Mouse (Mus musculus) liver, embryonic 14.5 days (tissue): ENCODE measurements around the gene Dgkh. TPM values are rescaled to one million over a fixed set of nuclear protein-coding genes. Genes with fewer than 3 reads are reported as not detected.

Source experiments
- ATAC-seq: fragments of 200-750 bp; cut with Nextera tagmentation; 2 replicates; pipeline ENCODE4 v1.8.0; 2017; ENCODE audit warnings: moderate number of reproducible peaks, mild to moderate bottlenecking, moderate library complexity; ENCODE audit not compliant: insufficient read depth
- DNase-seq, 3 experiments: peaks; one replicate each; pipeline ENCODE4 v3.0.0-alpha.2; 2012 to 2013; ENCODE audit warnings: low read depth in 3 of 3, low spot score in 3 of 3
- H3K27ac ChIP-seq: fragments of 300-500 bp; sonication (generic); 2 replicates; pipeline ENCODE4 v1.5.1; 2014; ENCODE audit warnings: moderate library complexity, mild to moderate bottlenecking, control low read depth, inconsistent platforms
- H3K27me3 ChIP-seq: fragments of 300-500 bp; sonication (generic); 2 replicates; pipeline ENCODE4 v1.6.1; 2014; ENCODE audit warnings: mild to moderate bottlenecking, low read length, moderate library complexity; ENCODE audit not compliant: control insufficient read depth, insufficient read depth
- H3K36me3 ChIP-seq: fragments of 300-500 bp; sonication (generic); replicated peaks from 2 replicates; pipeline ENCODE4 v1.6.1; 2014; ENCODE audit warnings: low read depth; ENCODE audit not compliant: control insufficient read depth, insufficient read depth
- H3K4me1 ChIP-seq, 2 experiments: fragments of 200-500 bp in 1 of 2; fragments of 300-500 bp in 1 of 2; sonication (generic) in 1 of 2; replicated peaks; 2 replicates each; pipeline ENCODE4 v1.6.1; 2012 to 2014; ENCODE audit warnings: antibody characterized with exemption in 1 of 2, inconsistent platforms in 1 of 2, low read length in 1 of 2; ENCODE audit not compliant: control insufficient read depth in 2 of 2, insufficient read depth in 2 of 2
- H3K4me2 ChIP-seq: fragments of 300-500 bp; sonication (generic); 2 replicates; pipeline ENCODE4 v1.6.1; 2014; ENCODE audit warnings: low read depth, mild to moderate bottlenecking, control low read depth, moderate library complexity
- H3K4me3 ChIP-seq, 2 experiments: fragments of 200-500 bp in 1 of 2; fragments of 300-500 bp in 1 of 2; sonication (generic) in 1 of 2; 2 replicates each; pipeline ENCODE4 v1.5.1; 2012 to 2014; ENCODE audit warnings: low read depth in 2 of 2, low read length in 2 of 2, mild to moderate bottlenecking in 2 of 2, control low read depth in 1 of 2, inconsistent platforms in 1 of 2, moderate library complexity in 1 of 2; ENCODE audit not compliant: insufficient read depth in 1 of 2
- H3K9ac ChIP-seq: fragments of 300-500 bp; sonication (generic); replicated peaks from 2 replicates; pipeline ENCODE4 v1.6.1; 2014; ENCODE audit warnings: mild to moderate bottlenecking, control low read depth, moderate library complexity
- H3K9me3 ChIP-seq: fragments of 300-500 bp; sonication (generic); 2 replicates; pipeline ENCODE4 v1.6.1; 2016; ENCODE audit warnings: low read length, mixed read lengths; ENCODE audit not compliant: control insufficient read depth
- CTCF ChIP-seq: IDR thresholded peaks from 2 replicates; pipeline ENCODE4 v1.5.1; 2016; ENCODE audit warnings: antibody characterized with exemption, low read depth, control low read depth
- EP300 ChIP-seq: IDR thresholded peaks from 2 replicates; pipeline ENCODE4 v1.6.1; 2016; ENCODE audit warnings: antibody characterized with exemption, low read depth
- WGBS: fragments of 180-500 bp; shearing (Covaris S2); extraction: QIAGEN DNeasy Blood & Tissue Kit; methylation state at CpG from one replicate; pipeline ENCODE4 v1.1.7; 2014; ENCODE audit not compliant: insufficient replicate concordance; 5-methylcytosine and 5-hydroxymethylcytosine counted together
- polyA plus RNA-seq, 2 experiments: library from polyadenylated mRNA; depleted of rRNA in 1 of 2; stranded (reverse) in 1 of 2; unstranded in 1 of 2; fragments of >200 nt; fragmentation: Nextera tagmentation in 1 of 2; extraction: Ambion mirVana in 1 of 2; gene quantifications; 2 replicates each; pipeline versions ENCODE4 v1.2.1 to v1.2.3; 2012 to 2014

Gene Dgkh
- polyA plus RNA-seq, 2 experiments = 0.15 to 0.36 TPM

- TF ChIP-seq EP300 (no peak), CTCF (0 out of 2 replicates have a peak, but pooled peaks have one; percentile 4)
- no peak overlapping the region for H3K4me2 ChIP-seq
- peaks cover 0 to 7% of the 10 kb centered on the region in 2 experiments; a peak in 3 of 4 replicates for H3K4me1 ChIP-seq
- H3K36me3 ChIP-seq = no peaks in the 10 kb centered on the region
- no peaks in the 10 kb centered on the region for H3K9me3 ChIP-seq
- H3K4me3 ChIP-seq = no peak overlapping the region
- H3K9ac ChIP-seq = no peak overlapping the region
- H3K27me3 ChIP-seq = no peaks in the 10 kb centered on the region
- ATAC-seq = no peak
- H3K27ac ChIP-seq = no peak overlapping the region
- no peak for DNase-seq
- 68% methylated on average over 6 of the region's 6 CpGs for WGBS
Observed at GRCm38 (mm10) chr14:78676457-78676856, 56.1 kb downstream of the Dgkh start.

DNA sequence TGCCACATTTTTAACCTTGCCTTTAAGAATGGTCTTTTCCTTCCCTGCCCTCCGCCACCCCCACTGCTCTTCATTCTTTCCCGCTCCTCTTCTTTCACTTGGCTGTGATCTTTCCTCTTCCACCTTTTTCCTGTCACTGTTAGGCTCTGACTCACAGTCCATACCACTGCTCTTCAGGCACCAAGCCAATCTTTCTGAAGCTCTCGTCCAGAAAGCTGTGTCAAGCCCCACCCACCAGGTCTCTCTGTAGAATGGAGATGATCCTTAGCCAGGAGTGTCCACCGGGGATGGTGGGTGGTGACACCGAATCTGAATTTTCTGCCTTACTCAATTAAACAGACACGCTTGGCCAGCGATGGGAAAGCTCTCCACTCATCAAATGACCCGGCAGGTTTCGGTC lies 58.0 kb downstream of the Dgkh start:
- H3K27me3 ChIP-seq = no peaks in the 10 kb centered on the region
- no peaks in the 10 kb centered on the region for H3K9me3 ChIP-seq
- DNase-seq (no peak), ATAC-seq (no peak)
- peaks cover 0 to 7% of the 10 kb centered on the region in 2 experiments; a peak in 3 of 4 replicates for H3K4me1 ChIP-seq
- 73% methylated on average over 9 of the region's 9 CpGs for WGBS
- no peak overlapping the region for H3K4me2 ChIP-seq
- no peak overlapping the region for H3K9ac ChIP-seq
- H3K27ac ChIP-seq = no peak overlapping the region
- H3K4me3 ChIP-seq = no peak overlapping the region
- TF ChIP-seq CTCF (no peak), EP300 (no peak)
- no peaks in the 10 kb centered on the region for H3K36me3 ChIP-seq

GRCm38 (mm10) chr14:78669986-78670385 lies 62.6 kb downstream of the Dgkh start:
- H3K4me1 ChIP-seq = no peaks in the 10 kb centered on the region
- no peaks in the 10 kb centered on the region for H3K27me3 ChIP-seq
- DNase-seq (no peak), ATAC-seq (no peak)
- no peak overlapping the region for H3K9ac ChIP-seq
- 66% methylated on average over 10 of the region's 10 CpGs for WGBS
- no peak overlapping the region for H3K4me3 ChIP-seq
- H3K27ac ChIP-seq = no peak overlapping the region
- TF ChIP-seq EP300 (no peak), CTCF (peak; percentile 47)
- no peaks in the 10 kb centered on the region for H3K9me3 ChIP-seq
- no peaks in the 10 kb centered on the region for H3K36me3 ChIP-seq
- no peak overlapping the region for H3K4me2 ChIP-seq

DNA sequence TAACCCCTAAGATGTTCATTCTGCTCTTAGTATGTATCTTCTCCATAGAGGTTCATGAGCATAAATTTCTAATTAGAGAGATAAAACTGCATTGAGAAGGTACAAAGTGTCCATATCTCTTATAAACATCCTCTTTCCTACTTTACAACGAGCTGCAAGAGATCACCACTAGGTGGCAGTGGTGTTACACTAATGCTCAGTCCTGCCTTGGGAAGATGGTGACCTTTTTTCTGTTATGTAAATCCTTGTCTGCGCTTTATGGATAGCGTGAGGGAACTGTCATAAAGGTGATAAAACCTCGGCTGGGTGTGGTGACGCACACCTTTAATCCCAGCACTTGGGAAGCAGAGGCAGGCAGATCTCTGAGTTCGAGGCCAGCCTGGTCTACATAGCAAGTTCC lies 64.3 kb downstream of the Dgkh start:
- no peak overlapping the region for H3K4me3 ChIP-seq
- H3K27ac ChIP-seq = no peak overlapping the region
- H3K27me3 ChIP-seq = no peaks in the 10 kb centered on the region
- DNase-seq (peak; percentile 43 to 50 (median 50)), ATAC-seq (0 out of 2 replicates have a peak, but pooled peaks have one; percentile 31)
- H3K4me2 ChIP-seq = no peak overlapping the region
- TF ChIP-seq EP300 (no peak), CTCF (peak; percentile 84)
- H3K9ac ChIP-seq = no peak overlapping the region
- WGBS = 15% methylated on average over 6 of the region's 6 CpGs
- no peaks in the 10 kb centered on the region for H3K9me3 ChIP-seq
- H3K36me3 ChIP-seq = no peaks in the 10 kb centered on the region
- no peaks in the 10 kb centered on the region for H3K4me1 ChIP-seq

GRCm38 (mm10) chr14:78667763-78668162 lies 64.8 kb downstream of the Dgkh start:
- DNase-seq = no peak
- Histone ChIP-seq H3K27me3 (no peaks in the 10 kb centered on the region), H3K9me3 (no peaks in the 10 kb centered on the region), H3K4me1 (no peaks in the 10 kb centered on the region), H3K4me3 (no peak overlapping the region), H3K27ac (no peak overlapping the region), H3K4me2 (no peak overlapping the region), H3K9ac (no peak overlapping the region), H3K36me3 (no peaks in the 10 kb centered on the region)
- WGBS = 57% methylated on average over 5 of the region's 5 CpGs
- TF ChIP-seq EP300 = no peak
- TF ChIP-seq CTCF = no peak
- ATAC-seq = no peak
